Mouse (Mus musculus) left cerebral cortex, postnatal 14 days (tissue): Measurements from ENCODE around the gene Hsd17b2. TPM values are rescaled to one million over a fixed set of nuclear protein-coding genes. Genes with fewer than 3 reads are reported as not detected.
A peak's percentile ranks its signal among the peaks of the same experiment; 100 is the strongest.
"Not testable (repeated sequence)": the region's sequence is repeated elsewhere in the genome, so short reads cannot be mapped to it uniquely, and the experiment has no call there.

Experiments used
- DNase-seq, 2 experiments: peaks; one replicate each; pipeline ENCODE4 v3.0.0; 2021 to 2022; ENCODE audit warnings: low spot score in 2 of 2, mixed read lengths in 1 of 2
- intact Hi-C: fragments of 180-260 bp; cut with DNase I; formaldehyde crosslinking; loops from one replicate; pipeline ENCODE4 v1.15.1; 2025
- total RNA-seq, 2 experiments: library from RNA; stranded (reverse); gene quantifications; 2 replicates each; pipeline ENCODE4 v1.2.3; 2021

Gene Hsd17b2
- total RNA-seq, 2 experiments from 2014 or later = 0.26 TPM; not detected in 1

- intact Hi-C loops = no loop called here
- DNase-seq = no peak
These were observed 997 bp downstream of the Hsd17b2 start for GRCm38 (mm10) chr8:117702701-117703100.

GRCm38 (mm10) chr8:117706141-117706540, 4.4 kb downstream of the Hsd17b2 start:
- no peak for DNase-seq
- intact Hi-C loops = no loop called here

- DNase-seq = no peak
- intact Hi-C loops = no loop called here
These were observed 10.5 kb downstream of the Hsd17b2 start for GRCm38 (mm10) chr8:117712226-117712625.

GRCm38 (mm10) chr8:117714604-117715003, 12.9 kb downstream of the Hsd17b2 start:
- intact Hi-C loops = no loop called here
- no peak for DNase-seq

- intact Hi-C loops = no loop called here
- DNase-seq = no peak
These were observed 14.2 kb downstream of the Hsd17b2 start for GRCm38 (mm10) chr8:117715896-117716295.

DNA sequence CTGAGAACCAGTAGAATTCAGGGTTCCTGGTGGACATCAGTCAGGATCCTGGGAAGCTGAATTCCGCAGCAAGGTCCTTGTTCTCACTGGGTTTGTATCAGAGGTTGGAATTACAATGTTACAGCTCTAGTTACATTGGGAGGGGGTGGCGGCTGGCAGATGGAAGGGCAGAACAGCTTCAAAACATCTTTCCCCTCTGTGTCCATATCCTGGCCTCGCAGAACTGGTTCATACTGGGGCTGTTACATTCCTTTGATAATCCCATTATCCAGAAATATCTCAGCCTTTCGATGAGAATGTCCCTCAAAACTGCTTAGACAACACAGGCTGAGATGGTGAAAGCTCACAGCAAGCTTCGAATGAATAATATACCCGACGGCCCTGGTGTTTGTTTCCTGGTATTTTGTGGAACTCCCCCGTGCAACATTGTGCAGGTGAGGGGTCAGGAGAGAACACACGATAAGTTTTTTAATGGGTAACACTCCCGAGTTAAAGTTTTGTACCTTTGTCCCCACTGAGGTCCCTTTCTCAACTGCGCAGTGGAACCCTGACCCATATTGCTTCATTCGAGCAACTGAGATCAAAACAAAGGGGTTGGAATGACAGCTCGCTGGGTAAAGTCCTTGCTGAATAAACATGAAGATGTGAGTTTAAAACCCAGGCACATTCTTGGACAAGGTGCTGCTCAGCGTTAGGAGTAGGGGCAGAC, 16.6 kb downstream of the Hsd17b2 start:
- DNase-seq = no peak
- intact Hi-C loops = no loop called here

GRCm38 (mm10) chr8:117726467-117726866, 24.8 kb downstream of the Hsd17b2 start:
- intact Hi-C loops = no loop called here
- no peak for DNase-seq

DNA sequence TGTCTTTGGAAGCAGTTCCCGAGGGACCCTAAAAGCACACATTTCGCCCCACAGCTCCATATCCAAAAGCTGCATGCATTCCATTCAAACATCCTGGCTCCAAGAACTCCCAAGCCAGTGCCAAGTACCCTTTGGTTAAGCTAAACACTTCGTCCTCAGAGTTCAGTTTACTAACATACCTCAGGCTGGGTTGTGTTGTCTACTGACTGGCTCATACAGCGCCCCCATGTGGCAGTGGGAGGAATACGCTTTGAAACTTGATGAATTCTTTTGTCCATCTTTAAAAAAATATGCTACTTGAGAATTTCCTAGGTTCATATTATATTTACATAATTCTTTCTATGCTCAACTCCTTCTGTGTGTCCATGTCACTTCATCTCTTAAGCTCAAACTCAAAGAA, 25.9 kb downstream of the Hsd17b2 start:
- intact Hi-C loops = no loop called here
- peak in 1 of 2 experiments; percentile 14 for DNase-seq

- intact Hi-C loops = no loop called here
- no peak for DNase-seq
These were observed 26.5 kb downstream of the Hsd17b2 start for GRCm38 (mm10) chr8:117728234-117728633.

DNA sequence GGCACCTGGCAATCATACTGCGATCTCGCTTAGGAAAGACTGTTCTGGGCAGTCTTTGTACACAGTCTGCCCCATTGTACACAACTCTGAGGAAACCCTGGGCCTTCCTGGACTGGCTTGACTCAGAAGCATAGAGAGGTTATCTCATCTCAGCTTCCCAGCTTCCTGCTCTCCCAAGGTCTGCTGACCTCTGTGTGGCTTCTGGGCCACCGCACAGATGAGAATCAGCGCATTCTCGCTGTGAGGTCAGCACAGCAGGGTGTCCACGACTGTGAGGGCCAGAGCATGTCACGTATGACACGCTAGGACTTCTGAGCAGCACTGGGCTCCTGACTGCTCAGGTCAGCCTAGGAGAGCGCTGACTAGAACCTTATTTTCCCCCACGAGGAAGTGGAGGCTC, 29.3 kb downstream of the Hsd17b2 start:
- intact Hi-C loops = no loop called here
- no peak for DNase-seq

GRCm38 (mm10) chr8:117736657-117737175, 35.0 kb downstream of the Hsd17b2 start:
- intact Hi-C loops = no loop called here
- DNase-seq = no peak

DNA sequence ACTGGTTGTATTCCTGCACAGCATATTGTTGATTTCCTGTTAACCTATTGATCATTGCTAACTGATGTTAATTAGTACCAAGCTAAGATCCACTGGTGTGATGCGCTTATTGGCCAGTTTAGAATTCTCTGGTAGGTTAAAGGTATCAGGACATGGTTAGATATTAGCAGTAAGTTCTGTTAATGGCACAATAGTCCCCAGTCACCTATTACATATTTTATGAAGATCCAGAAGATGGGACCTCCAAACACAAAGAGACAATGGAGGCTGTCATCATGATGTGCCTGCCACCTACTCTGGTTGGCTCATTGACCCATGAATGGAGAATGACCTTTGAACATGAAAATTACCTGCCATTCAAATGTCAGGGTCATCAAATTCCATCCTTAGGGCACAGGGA, 36.5 kb downstream of the Hsd17b2 start:
- intact Hi-C loops, DNase-seq: not testable (repeated sequence)

DNA sequence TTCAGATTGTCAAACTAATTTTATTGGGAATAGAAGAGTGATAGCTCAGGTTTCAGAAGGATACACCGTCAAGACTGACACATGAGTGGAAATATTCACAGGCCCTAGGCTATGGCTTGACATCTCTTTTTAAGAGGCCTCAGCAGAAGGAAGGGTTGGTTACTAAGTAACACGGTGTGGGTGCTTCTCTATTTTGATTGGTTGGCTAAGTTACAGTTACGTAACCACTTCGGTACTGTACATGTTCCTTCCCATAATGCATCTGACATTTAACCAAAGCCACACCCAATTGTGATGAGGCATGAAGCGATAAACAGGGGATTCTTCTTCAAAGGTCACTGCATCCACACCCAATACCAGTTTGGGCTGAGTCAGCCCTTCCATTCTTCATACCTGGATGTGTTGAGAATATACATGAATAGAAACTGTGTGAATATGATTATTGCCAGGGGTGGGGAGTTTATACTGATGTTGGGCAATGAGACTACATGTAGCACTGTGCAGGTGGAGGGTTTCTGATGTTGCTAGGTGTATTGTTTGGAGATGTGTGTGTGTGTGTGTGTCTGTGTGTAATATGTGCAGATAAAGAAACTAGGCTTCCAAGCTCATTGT, 38.8 kb downstream of the Hsd17b2 start:
- peak in 1 of 2 experiments; percentile 5 for DNase-seq
- intact Hi-C loops = no loop called here

DNA sequence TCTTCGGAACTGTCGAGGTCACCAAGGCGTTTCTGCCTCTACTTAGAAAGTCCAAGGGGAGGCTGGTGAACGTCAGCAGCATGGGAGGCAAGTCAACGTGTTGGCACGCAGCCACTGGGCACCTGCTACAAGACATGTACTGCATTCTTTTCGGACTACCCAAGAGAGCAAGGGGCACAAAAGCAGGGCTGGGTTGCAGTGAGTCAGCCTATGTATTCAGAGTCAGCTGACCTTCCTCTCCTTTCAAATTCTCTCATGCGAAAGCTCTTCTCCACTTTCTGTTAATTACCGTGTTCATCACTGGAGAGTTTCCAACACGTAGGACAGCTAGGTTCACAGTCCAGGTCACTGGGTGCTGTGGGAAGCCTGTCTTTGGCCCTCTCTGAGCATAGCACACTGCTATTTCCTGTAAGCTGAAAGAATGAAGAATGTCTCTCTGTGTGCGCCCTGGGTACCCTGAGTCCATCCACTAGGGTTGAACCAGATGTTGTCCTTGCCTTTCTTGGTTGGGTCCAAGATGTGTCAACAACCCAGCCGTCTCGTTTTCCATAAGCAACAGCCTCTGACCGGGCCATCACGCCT, 40.8 kb downstream of the Hsd17b2 start:
- intact Hi-C loops = no loop called here
- no peak for DNase-seq

GRCm38 (mm10) chr8:117746651-117747050, 44.9 kb downstream of the Hsd17b2 start:
- DNase-seq = no peak
- intact Hi-C loops = no loop called here

DNA sequence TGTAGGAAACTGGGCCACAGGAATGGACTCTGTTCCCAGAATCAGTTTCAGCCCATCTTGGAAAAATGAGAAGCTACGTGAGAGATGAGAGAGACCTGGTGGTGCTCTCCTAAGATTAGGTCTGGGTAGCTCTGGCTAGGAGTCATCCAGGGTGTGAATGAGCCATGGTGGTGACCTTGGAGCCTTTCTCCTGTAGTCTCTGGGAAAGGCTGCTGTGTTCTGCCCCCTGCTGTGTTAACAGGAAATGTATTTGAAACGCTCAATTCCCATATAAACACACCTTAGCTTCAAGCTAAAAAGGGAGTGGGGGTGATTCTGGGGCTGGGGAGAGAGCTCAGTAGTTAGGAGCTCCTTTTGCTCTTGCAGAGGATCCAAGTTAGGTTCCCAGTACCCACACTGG, 45.7 kb downstream of the Hsd17b2 start:
- intact Hi-C loops = no loop called here

DNA sequence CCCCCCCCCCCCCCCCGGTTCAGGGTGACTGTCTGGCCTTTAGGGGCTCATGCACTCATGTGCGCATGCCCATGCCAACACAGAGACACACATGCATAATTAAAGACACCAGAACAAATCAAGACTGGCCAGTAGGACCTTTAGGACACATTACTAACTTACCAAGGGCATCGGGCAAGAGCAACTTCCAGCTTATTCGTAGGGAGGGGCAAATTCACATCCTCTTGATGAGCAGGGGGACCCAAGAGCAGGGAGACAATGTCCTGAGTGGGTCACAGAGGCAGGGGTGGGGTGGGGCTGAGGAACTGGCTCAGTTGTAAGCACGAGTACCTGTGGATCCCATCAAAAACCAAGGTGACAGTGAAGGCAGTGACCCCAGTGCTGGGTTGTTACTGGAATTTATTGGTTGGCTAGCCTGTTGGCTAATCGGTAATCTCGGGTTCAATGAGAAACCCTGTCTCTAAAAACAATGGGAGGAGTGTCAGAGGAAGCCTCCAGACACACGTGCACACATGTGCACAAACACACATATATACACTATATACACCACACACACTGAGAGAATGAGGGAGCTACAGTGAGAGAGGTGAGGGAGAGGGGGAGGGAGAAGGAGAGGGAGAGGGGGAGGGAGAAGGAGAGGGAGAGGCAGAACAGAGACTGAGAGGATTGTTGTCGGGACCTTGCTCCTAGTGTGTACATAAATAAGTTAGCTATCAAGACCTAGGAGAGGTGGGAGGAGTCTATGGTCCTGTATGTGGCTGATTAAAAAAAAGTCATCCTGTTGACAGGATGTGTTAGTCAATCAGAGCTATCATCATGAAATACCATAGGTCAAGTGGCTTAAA, 46.4 kb downstream of the Hsd17b2 start:
- no peak for DNase-seq
- intact Hi-C loops = no loop called here

More for the DNA sequence above, 45.7 kb downstream of the Hsd17b2 start:
- no peak for DNase-seq

GRCm38 (mm10) chr8:117749436-117749835, 47.7 kb downstream of the Hsd17b2 start:
- DNase-seq = no peak
- intact Hi-C loops = no loop called here

GRCm38 (mm10) chr8:117757900-117758299, 56.2 kb downstream of the Hsd17b2 start:
- intact Hi-C loops = no loop called here
- DNase-seq = no peak

DNA sequence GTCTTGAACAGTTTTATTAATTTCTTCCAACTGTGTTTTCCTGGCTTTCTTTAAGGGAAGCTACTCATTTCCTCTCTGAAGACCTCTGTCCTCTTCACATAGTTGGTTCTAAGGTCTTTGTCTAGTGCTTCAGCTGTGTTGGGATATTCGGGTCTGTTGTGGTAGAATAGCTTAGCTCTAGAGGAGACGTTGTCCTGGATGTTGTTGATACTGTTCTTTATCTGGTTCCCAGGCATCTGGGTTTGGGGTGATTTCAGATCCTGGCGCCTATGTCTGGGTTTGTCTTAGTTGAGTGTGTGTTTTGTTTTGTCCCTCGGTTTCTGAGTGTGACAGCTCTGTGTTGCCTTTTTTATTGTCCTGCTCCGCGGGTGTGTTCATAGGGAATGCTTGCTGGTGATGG, 61.1 kb downstream of the Hsd17b2 start:
- intact Hi-C loops = no loop called here
- no peak for DNase-seq
